Mouse (Mus musculus): ENCODE measurements at regions not wholly inside any gene's neighbourhood (a gene's known extent, or its start where the extent isn't known, plus 50 kb on each side); places are given as distances from the start of the nearest gene placed in this dataset.

GRCm38 (mm10) chr7:113637011-113637600 is 123.5 kb downstream of the Far1 start:
- TF ChIP-seq POLR2A (IDR thresholded peaks at IDR 0.05; ENCODE audit: low read depth, low read length) (no peak), CTCF (IDR thresholded peaks at IDR 0.05; ENCODE audit: extremely low read depth, insufficient read depth, insufficient read length, insufficient replicate concordance) (no peak)
